7 mouse cellular contexts compared by ENCODE assay signal in genomic region chr7:19096421-19096976, GRCm38 (mm10). TPM values are rescaled to one million over a fixed set of nuclear protein-coding genes. Genes with fewer than 3 reads are reported as not detected.
DNase-seq lines count a peak whose midpoint lies in the region; ATAC-seq and TF ChIP-seq lines count a peak whose summit lies in the region.

No protein-coding gene starts in this region.

- H3K27me3 ChIP-seq in lung, embryonic 15.5 days = no peaks in the 10 kb centered on the region
- no peaks in the 10 kb centered on the region for H3K27me3 ChIP-seq in forebrain, embryonic 15.5 days
- H3K27me3 ChIP-seq in limb, embryonic 14.5 days (ENCODE audit: control insufficient read depth, insufficient read depth, low read length) = no peaks in the 10 kb centered on the region
- H3K27me3 ChIP-seq in stomach, embryonic 14.5 days (ENCODE audit: control insufficient read depth, insufficient read depth, low read length) = no peaks in the 10 kb centered on the region

- H3K4me1 ChIP-seq in lung, embryonic 15.5 days = peaks cover 46% of the 10 kb centered on the region
- peaks cover 46% of the 10 kb centered on the region for H3K4me1 ChIP-seq in forebrain, embryonic 15.5 days
- peaks cover 36% of the 10 kb centered on the region for H3K4me1 ChIP-seq in limb, embryonic 14.5 days (ENCODE audit: control insufficient read depth, insufficient read depth, low read length)
- H3K4me1 ChIP-seq in stomach, embryonic 14.5 days (ENCODE audit: control insufficient read depth, insufficient read depth, low read length) = peaks cover 24% of the 10 kb centered on the region

- H3K36me3 ChIP-seq in lung, embryonic 15.5 days = peaks cover 15% of the 10 kb centered on the region; the same call in 1 of the 2 replicates
- H3K36me3 ChIP-seq in forebrain, embryonic 15.5 days = 0 out of 2 replicates have a peak, but pooled peaks cover 3% of the 10 kb centered on the region
- peaks cover 19% of the 10 kb centered on the region for H3K36me3 ChIP-seq in limb, embryonic 14.5 days (ENCODE audit: control insufficient read depth, insufficient read depth, low read length)
- peaks cover 4% of the 10 kb centered on the region; the same call in 1 of the 2 replicates for H3K36me3 ChIP-seq in stomach, embryonic 14.5 days (ENCODE audit: control insufficient read depth, insufficient read depth, low read length)

- ATAC-seq in lung, embryonic 15.5 days (ENCODE audit: borderline replicate concordance, extremely low read depth, low FRiP score, low TSS enrichment) = no peak
- ATAC-seq in forebrain, embryonic 15.5 days (replicated peaks) = no peak
- ATAC-seq in limb, embryonic 14.5 days (ENCODE audit: low FRiP score, low read depth) = no peak
- no peak for ATAC-seq in stomach, embryonic 14.5 days (ENCODE audit: insufficient number of reproducible peaks, insufficient read depth, low FRiP score, low read depth)

- no peaks in the 10 kb centered on the region for H3K9me3 ChIP-seq in lung, embryonic 15.5 days
- H3K9me3 ChIP-seq in forebrain, embryonic 15.5 days = no peaks in the 10 kb centered on the region
- no peaks in the 10 kb centered on the region for H3K9me3 ChIP-seq in limb, embryonic 14.5 days (ENCODE audit: control insufficient read depth, low read length)
- H3K9me3 ChIP-seq in stomach, embryonic 14.5 days (ENCODE audit: control insufficient read depth, low read depth, low read length) = no peaks in the 10 kb centered on the region

- H3K4me3 ChIP-seq in lung, embryonic 15.5 days = peak overlapping the region; percentile 86
- H3K4me3 ChIP-seq in forebrain, embryonic 15.5 days = peak overlapping the region; percentile 59
- peak overlapping the region; percentile 79 for H3K4me3 ChIP-seq in limb, embryonic 14.5 days (replicated peaks; ENCODE audit: low read length)
- H3K4me3 ChIP-seq in stomach, embryonic 14.5 days (ENCODE audit: low read depth, low read length) = peak overlapping the region; percentile 80

- H3K4me2 ChIP-seq in lung, embryonic 15.5 days = peak overlapping the region; percentile 92
- H3K4me2 ChIP-seq in forebrain, embryonic 15.5 days (replicated peaks) = peak overlapping the region; percentile 99
- peak overlapping the region; percentile 84 for H3K4me2 ChIP-seq in limb, embryonic 14.5 days (replicated peaks; ENCODE audit: low read depth, low read length, severe bottlenecking)
- H3K4me2 ChIP-seq in stomach, embryonic 14.5 days (replicated peaks; ENCODE audit: low read depth, low read length) = peak overlapping the region; percentile 89

- H3K27ac ChIP-seq in lung, embryonic 15.5 days = peak overlapping the region; percentile 99
- no peak overlapping the region for H3K27ac ChIP-seq in forebrain, embryonic 15.5 days (replicated peaks)
- peak overlapping the region; percentile 98 for H3K27ac ChIP-seq in limb, embryonic 14.5 days (replicated peaks; ENCODE audit: low read depth, low read length)
- H3K27ac ChIP-seq in stomach, embryonic 14.5 days (ENCODE audit: low read length) = peak overlapping the region; percentile 99; the same call in 1 of the 2 replicates

- TF ChIP-seq POLR2A in limb, embryonic 14.5 days (IDR thresholded peaks at IDR 0.05; ENCODE audit: borderline replicate concordance, extremely low read depth, insufficient read depth, insufficient read length) = no peak

- 48% methylated on average over 4 of the region's 5 CpGs for WGBS in lung, embryonic 15.5 days
- WGBS in forebrain, embryonic 15.5 days = 55% methylated on average over 5 of the region's 5 CpGs
- 54% methylated on average over 5 of the region's 5 CpGs for WGBS in limb, embryonic 14.5 days
- 47% methylated on average over 5 of the region's 5 CpGs for WGBS in stomach, embryonic 14.5 days

- peak overlapping the region; percentile 91 for H3K9ac ChIP-seq in lung, embryonic 15.5 days
- H3K9ac ChIP-seq in forebrain, embryonic 15.5 days (replicated peaks) = peak overlapping the region; percentile 63; the same call in 1 of the 2 replicates
- H3K9ac ChIP-seq in limb, embryonic 14.5 days (ENCODE audit: low read depth, low read length, severe bottlenecking) = peak overlapping the region; percentile 94
- peak overlapping the region; percentile 93 for H3K9ac ChIP-seq in stomach, embryonic 14.5 days (replicated peaks; ENCODE audit: low read depth, low read length)

- no peak for DNase-seq in lung, postnatal 36 days
- DNase-seq in limb, embryonic 14.5 days (ENCODE audit: low spot score) = no peak
- DNase-seq in cerebellum, postnatal 4 days (ENCODE audit: low spot score in 2 of 2) = no peak
- no peak for DNase-seq in left cerebral cortex, adult 11 months (ENCODE audit: low spot score)

RNA-seq across cellular contexts. Expression of gene Six5, which starts 2.1 kb away (rescaled TPM):
- polyA plus RNA-seq in lung, embryonic 15.5 days (2015; fragmentation: Nextera tagmentation; extraction: Ambion mirVana) = 9.5 and 9.7 TPM in 2 replicates
- polyA plus RNA-seq in forebrain, embryonic 15.5 days (2015; fragmentation: Nextera tagmentation; extraction: Ambion mirVana) = 2.3 and 2.4 TPM in 2 replicates
- polyA plus RNA-seq in limb, embryonic 14.5 days (2012; rRNA removed) = 103 and 157 TPM in 2 replicates
- 19.1 and 20.3 TPM in 2 replicates for polyA plus RNA-seq in limb, embryonic 14.5 days (2014; fragmentation: Nextera tagmentation; extraction: Ambion mirVana)
- polyA plus RNA-seq in stomach, embryonic 14.5 days (2014; fragmentation: Nextera tagmentation; extraction: Ambion mirVana) = 17.4 and 18.6 TPM in 2 replicates

RNA-seq across cellular contexts. Expression of gene Dmpk, which starts 12.8 kb away (rescaled TPM):
- 24.2 and 27.1 TPM in 2 replicates for polyA plus RNA-seq in lung, embryonic 15.5 days (2015; fragmentation: Nextera tagmentation; extraction: Ambion mirVana)
- polyA plus RNA-seq in forebrain, embryonic 15.5 days (2015; fragmentation: Nextera tagmentation; extraction: Ambion mirVana) = 8.8 and 11.2 TPM in 2 replicates
- polyA plus RNA-seq in limb, embryonic 14.5 days (2012; rRNA removed) = 143 and 177 TPM in 2 replicates
- polyA plus RNA-seq in limb, embryonic 14.5 days (2014; fragmentation: Nextera tagmentation; extraction: Ambion mirVana) = 33.1 and 37.1 TPM in 2 replicates
- polyA plus RNA-seq in stomach, embryonic 14.5 days (2014; fragmentation: Nextera tagmentation; extraction: Ambion mirVana) = 70.9 and 72.0 TPM in 2 replicates

RNA-seq across cellular contexts. Expression of gene Dmwd, which starts 20.5 kb away (rescaled TPM):
- polyA plus RNA-seq in lung, embryonic 15.5 days (2015; fragmentation: Nextera tagmentation; extraction: Ambion mirVana) = 15.9 and 17.1 TPM in 2 replicates
- 32.0 and 35.1 TPM in 2 replicates for polyA plus RNA-seq in forebrain, embryonic 15.5 days (2015; fragmentation: Nextera tagmentation; extraction: Ambion mirVana)
- polyA plus RNA-seq in limb, embryonic 14.5 days (2012; rRNA removed) = 126 and 167 TPM in 2 replicates
- 21.8 and 26.5 TPM in 2 replicates for polyA plus RNA-seq in limb, embryonic 14.5 days (2014; fragmentation: Nextera tagmentation; extraction: Ambion mirVana)
- polyA plus RNA-seq in stomach, embryonic 14.5 days (2014; fragmentation: Nextera tagmentation; extraction: Ambion mirVana) = 14.3 and 16.8 TPM in 2 replicates

RNA-seq across cellular contexts. Expression of gene Gm4969, which starts 21.7 kb away (rescaled TPM):
- polyA plus RNA-seq in lung, embryonic 15.5 days (2015; fragmentation: Nextera tagmentation; extraction: Ambion mirVana) = 1.8 and 1.9 TPM in 2 replicates
- polyA plus RNA-seq in forebrain, embryonic 15.5 days (2015; fragmentation: Nextera tagmentation; extraction: Ambion mirVana) = 3.6 and 3.8 TPM in 2 replicates
- polyA plus RNA-seq in limb, embryonic 14.5 days (2012; rRNA removed) = 7.0 and 7.7 TPM in 2 replicates
- 2.5 and 4.0 TPM in 2 replicates for polyA plus RNA-seq in limb, embryonic 14.5 days (2014; fragmentation: Nextera tagmentation; extraction: Ambion mirVana)
- 4.6 and 5.7 TPM in 2 replicates for polyA plus RNA-seq in stomach, embryonic 14.5 days (2014; fragmentation: Nextera tagmentation; extraction: Ambion mirVana)

RNA-seq across cellular contexts. Expression of gene Fbxo46, which starts 23.2 kb away (rescaled TPM):
- 13.6 and 13.8 TPM in 2 replicates for polyA plus RNA-seq in lung, embryonic 15.5 days (2015; fragmentation: Nextera tagmentation; extraction: Ambion mirVana)
- polyA plus RNA-seq in forebrain, embryonic 15.5 days (2015; fragmentation: Nextera tagmentation; extraction: Ambion mirVana) = 23.4 and 25.4 TPM in 2 replicates
- polyA plus RNA-seq in limb, embryonic 14.5 days (2012; rRNA removed) = 10.6 and 14.6 TPM in 2 replicates
- polyA plus RNA-seq in limb, embryonic 14.5 days (2014; fragmentation: Nextera tagmentation; extraction: Ambion mirVana) = 9.9 and 11.2 TPM in 2 replicates
- polyA plus RNA-seq in stomach, embryonic 14.5 days (2014; fragmentation: Nextera tagmentation; extraction: Ambion mirVana) = 9.1 and 9.5 TPM in 2 replicates
